Mouse (Mus musculus) olfactory bulb, adult 2 months (tissue): ENCODE results near the gene Adam19. TPM values are rescaled to one million over a fixed set of nuclear protein-coding genes. Genes with fewer than 3 reads are reported as not detected.

Experiments
- H3K27ac ChIP-seq: fragments of 200-500 bp; 2 replicates; pipeline ENCODE4 v1.5.1; 2012; ENCODE audit warnings: low read depth, low read length; ENCODE audit not compliant: insufficient read depth
- H3K4me1 ChIP-seq: fragments of 200-500 bp; 2 replicates; pipeline ENCODE4 v1.6.1; 2012; ENCODE audit warnings: low read length; ENCODE audit not compliant: control insufficient read depth, insufficient read depth
- H3K4me3 ChIP-seq: fragments of 200-500 bp; 2 replicates; pipeline ENCODE4 v1.5.1; 2012; ENCODE audit warnings: mild to moderate bottlenecking, low read depth, low read length, moderate library complexity; ENCODE audit not compliant: insufficient read depth
- CTCF ChIP-seq: fragments of 200-500 bp; IDR thresholded peaks from 2 replicates; pipeline ENCODE4 v1.5.1; 2012; ENCODE audit warnings: low read depth, mild to moderate bottlenecking, low read length, moderate library complexity; ENCODE audit not compliant: insufficient read depth
- POLR2A ChIP-seq: fragments of 200-500 bp; IDR thresholded peaks from 2 replicates; pipeline ENCODE4 v1.6.1; 2012; ENCODE audit warnings: mild to moderate bottlenecking, low read depth, low read length, moderate library complexity; ENCODE audit not compliant: insufficient read depth
- WGBS: fragments of 180-500 bp; shearing (Covaris S2); methylation state at CpG from one replicate; pipeline ENCODE4 v1.1.7; 2018; 5-methylcytosine and 5-hydroxymethylcytosine counted together
- polyA plus RNA-seq: library from polyadenylated mRNA; stranded (reverse); fragments of >200 nt; gene quantifications from 2 replicates; pipeline ENCODE4 v1.2.4, GENCODE M21; 2012; ENCODE audit warnings: low replicate concordance; ENCODE audit not compliant: missing spikeins, insufficient read depth, insufficient read length

Gene Adam19
- polyA plus RNA-seq, 1 experiment, result not detected

DNA sequence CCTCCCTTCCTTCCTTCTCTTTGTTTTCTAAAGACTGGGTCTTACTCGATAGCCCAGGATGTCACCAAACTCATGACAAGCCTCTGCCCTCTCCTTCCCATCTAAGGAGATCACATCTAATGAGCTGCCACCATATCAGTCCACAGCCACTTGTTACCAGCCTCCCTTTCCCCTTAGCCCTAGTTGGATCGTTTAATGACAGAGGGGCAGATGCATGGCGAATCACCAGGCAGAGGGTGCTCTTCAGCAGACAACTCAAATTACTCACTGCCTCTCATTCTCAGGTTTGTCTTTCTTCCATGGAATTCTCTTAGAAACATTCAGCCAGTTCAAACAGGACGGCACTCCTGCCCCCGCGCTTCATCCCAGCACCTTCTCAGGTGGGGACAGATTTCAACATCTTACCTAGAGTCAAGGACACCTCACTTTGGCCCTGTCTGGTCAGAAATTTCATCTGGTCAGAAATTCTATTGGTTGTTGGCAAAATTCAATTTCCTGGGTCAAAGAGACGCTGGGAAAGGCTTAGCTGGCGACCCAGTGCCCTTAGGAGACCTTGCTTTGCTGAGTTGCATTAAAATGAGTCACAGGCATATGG lies 16.8 kb downstream of the Adam19 start:
- TF ChIP-seq POLR2A, result no peak
- TF ChIP-seq CTCF, result no peak
- WGBS, result 82% methylated on average over 8 of the region's 8 CpGs
- Histone ChIP-seq H3K4me3 (no peak overlapping the region), H3K27ac (no peak overlapping the region), H3K4me1 (peaks cover 6% of the 10 kb centered on the region; the same call in 1 of the 2 replicates)

DNA sequence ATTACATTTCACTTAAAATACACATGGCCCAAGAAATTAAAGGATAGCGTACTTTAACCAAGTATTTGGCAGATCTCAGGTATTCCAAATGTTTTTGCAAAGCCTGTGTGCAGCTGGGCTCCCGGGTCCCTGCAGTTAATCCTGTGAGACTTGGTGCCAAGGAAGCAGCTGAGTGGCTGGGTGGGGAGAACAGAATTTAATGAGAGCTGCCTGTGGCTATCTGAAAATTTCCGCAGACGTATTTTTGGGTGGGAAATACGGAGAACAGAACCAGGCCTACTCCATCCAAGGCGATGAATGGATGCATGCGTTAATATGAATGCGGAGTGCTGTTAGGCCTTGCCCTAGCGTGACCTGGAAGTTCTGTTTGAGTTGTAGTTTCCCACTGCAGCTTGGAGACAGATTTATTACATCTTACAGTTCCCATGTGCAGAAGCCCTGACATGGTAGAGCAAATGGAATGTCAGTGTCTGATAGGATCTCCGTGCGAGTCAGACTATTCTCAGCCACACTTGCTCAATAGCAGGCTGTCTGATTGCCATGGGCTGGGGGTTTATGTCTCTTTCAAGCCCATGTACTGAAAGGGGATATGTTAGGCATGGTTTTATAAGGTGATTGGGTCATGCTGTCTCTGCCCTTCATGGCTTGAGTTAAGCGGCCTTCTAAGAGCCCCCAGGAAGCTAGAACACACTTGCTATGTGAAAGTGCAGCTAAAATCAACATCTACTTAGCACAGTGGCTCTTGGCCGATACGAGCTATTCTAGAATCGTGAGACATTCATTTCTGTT lies 17.5 kb downstream of the Adam19 start:
- no peak for TF ChIP-seq POLR2A
- TF ChIP-seq CTCF, result no peak

GRCm38 (mm10) chr11:46073850-46074688 lies 18.3 kb downstream of the Adam19 start:
- no peak for TF ChIP-seq CTCF
- TF ChIP-seq POLR2A, result no peak
- WGBS, result 81% methylated on average over 17 of the region's 17 CpGs
- no peak overlapping the region for H3K27ac ChIP-seq

More for the DNA sequence above, 17.5 kb downstream of the Adam19 start:
- H3K4me1 ChIP-seq, result peaks cover 6% of the 10 kb centered on the region; the same call in 1 of the 2 replicates
- no peak overlapping the region for H3K4me3 ChIP-seq
- 70% methylated on average over 15 of the region's 15 CpGs for WGBS
- H3K27ac ChIP-seq, result no peak overlapping the region

GRCm38 (mm10) chr11:46075507-46075906 lies 19.7 kb downstream of the Adam19 start:
- Histone ChIP-seq H3K4me1 (peaks cover 4% of the 10 kb centered on the region; the same call in 1 of the 2 replicates), H3K27ac (no peak overlapping the region), H3K4me3 (no peak overlapping the region)
- TF ChIP-seq POLR2A (no peak), CTCF (no peak)
- 97% methylated on average over 3 of the region's 3 CpGs for WGBS

More at GRCm38 (mm10) chr11:46073850-46074688, 18.3 kb downstream of the Adam19 start:
- Histone ChIP-seq H3K4me1 (peaks cover 4% of the 10 kb centered on the region; the same call in 1 of the 2 replicates), H3K4me3 (no peak overlapping the region)

DNA sequence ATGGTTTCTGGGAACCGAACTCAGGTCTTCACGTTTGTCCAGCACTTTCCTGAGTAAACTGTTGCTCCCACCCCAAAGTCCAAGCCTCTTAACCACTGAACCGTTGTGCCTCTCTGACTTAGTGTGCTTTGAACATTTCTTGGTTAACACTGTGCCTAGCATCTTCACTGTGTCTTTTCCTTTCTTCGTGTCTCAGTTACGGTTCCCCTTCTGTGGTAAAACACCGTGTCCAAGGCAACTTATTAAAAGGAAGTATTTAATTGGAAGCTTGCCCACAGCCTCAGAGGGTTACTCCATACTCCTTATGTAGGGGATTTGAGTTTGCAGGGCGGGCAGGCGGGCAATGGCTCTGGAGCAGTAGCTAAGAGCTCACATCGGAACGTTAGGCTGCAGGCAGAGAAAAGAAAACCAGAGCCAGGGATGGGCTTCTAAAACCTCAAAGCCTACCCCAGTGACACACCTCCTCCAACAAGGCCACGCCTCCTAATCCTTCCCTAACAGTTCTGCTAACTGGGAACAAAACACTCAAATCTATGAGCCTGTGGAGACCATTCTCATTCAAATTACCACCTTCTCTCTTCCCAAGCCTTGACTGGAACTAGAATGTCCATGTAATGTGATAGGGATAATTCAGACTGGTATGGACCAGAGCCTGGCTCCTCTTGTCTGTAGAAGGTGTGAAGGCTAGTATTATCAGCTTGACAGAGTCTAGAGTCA lies 20.8 kb downstream of the Adam19 start:
- no peak overlapping the region for H3K4me3 ChIP-seq
- H3K4me1 ChIP-seq, result peaks cover under 1% of the 10 kb centered on the region; the same call in 1 of the 2 replicates
- 91% methylated on average over 11 of the region's 11 CpGs for WGBS
- H3K27ac ChIP-seq, result no peak overlapping the region
- no peak for TF ChIP-seq POLR2A
- TF ChIP-seq CTCF, result no peak

DNA sequence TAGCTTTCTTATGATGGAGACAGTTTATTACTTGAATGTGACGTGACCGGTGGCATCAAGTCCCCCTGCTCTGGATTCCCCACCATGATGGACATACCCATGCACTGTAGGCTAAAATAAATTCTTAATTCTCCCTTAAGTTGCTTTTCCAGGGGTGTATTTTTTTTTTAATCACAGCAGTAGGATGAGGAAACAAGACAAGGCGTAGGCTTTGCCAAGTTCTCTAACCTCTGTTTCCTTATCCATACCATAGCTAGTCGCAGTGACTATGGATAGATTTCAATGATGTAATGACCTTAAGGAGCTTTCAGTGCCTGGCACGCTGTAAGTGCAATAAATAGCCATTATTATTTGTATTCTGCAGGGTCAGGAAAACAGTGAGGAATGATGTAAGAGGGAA lies 21.5 kb downstream of the Adam19 start:
- TF ChIP-seq POLR2A (no peak), CTCF (no peak)
- H3K4me1 ChIP-seq, result no peaks in the 10 kb centered on the region
- WGBS, result 95% methylated on average over 5 of the region's 5 CpGs
- no peak overlapping the region for H3K27ac ChIP-seq
- H3K4me3 ChIP-seq, result no peak overlapping the region

GRCm38 (mm10) chr11:46077732-46078375 lies 22.1 kb downstream of the Adam19 start:
- TF ChIP-seq POLR2A (no peak), CTCF (no peak)
- 89% methylated on average over 7 of the region's 7 CpGs for WGBS

GRCm38 (mm10) chr11:46081075-46081474 lies 25.3 kb downstream of the Adam19 start:
- 81% methylated on average over 2 of the region's 2 CpGs for WGBS
- TF ChIP-seq CTCF (no peak), POLR2A (no peak)

More at GRCm38 (mm10) chr11:46077732-46078375, 22.1 kb downstream of the Adam19 start:
- Histone ChIP-seq H3K27ac (no peak overlapping the region), H3K4me3 (no peak overlapping the region), H3K4me1 (no peaks in the 10 kb centered on the region)

More at GRCm38 (mm10) chr11:46081075-46081474, 25.3 kb downstream of the Adam19 start:
- Histone ChIP-seq H3K4me3 (no peak overlapping the region), H3K4me1 (no peaks in the 10 kb centered on the region), H3K27ac (no peak overlapping the region)
